Mouse (Mus musculus) forebrain, embryonic 12.5 days (tissue): ENCODE data around the gene Trip11. TPM values are rescaled to one million over a fixed set of nuclear protein-coding genes. Genes with fewer than 3 reads are reported as not detected.

Experiments used
- ATAC-seq: fragments of 200-750 bp; cut with Nextera tagmentation; 2 replicates; pipeline ENCODE4 v1.8.0; 2017; ENCODE audit warnings: moderate TSS enrichment; ENCODE audit not compliant: low FRiP score
- H3K27ac ChIP-seq: fragments of 300-500 bp; sonication (generic); 2 replicates; pipeline ENCODE4 v1.5.1; 2016; ENCODE audit warnings: mild to moderate bottlenecking
- H3K27me3 ChIP-seq: fragments of 300-500 bp; sonication (generic); 2 replicates; pipeline ENCODE4 v1.6.1; 2016; ENCODE audit warnings: mild to moderate bottlenecking
- H3K36me3 ChIP-seq: fragments of 300-500 bp; sonication (generic); replicated peaks from 2 replicates; pipeline ENCODE4 v1.6.1; 2016; ENCODE audit warnings: mild to moderate bottlenecking
- H3K4me1 ChIP-seq: fragments of 300-500 bp; sonication (generic); 2 replicates; pipeline ENCODE4 v1.6.1; 2016
- H3K4me2 ChIP-seq: fragments of 300-500 bp; sonication (generic); 2 replicates; pipeline ENCODE4 v1.6.1; 2016; ENCODE audit warnings: mild to moderate bottlenecking, moderate library complexity
- H3K4me3 ChIP-seq: fragments of 300-500 bp; sonication (generic); replicated peaks from 2 replicates; pipeline ENCODE4 v1.5.1; 2016; ENCODE audit warnings: mild to moderate bottlenecking
- H3K9ac ChIP-seq: fragments of 300-500 bp; sonication (generic); 2 replicates; pipeline ENCODE4 v1.6.1; 2016; ENCODE audit warnings: mild to moderate bottlenecking
- H3K9me3 ChIP-seq: fragments of 300-500 bp; sonication (generic); 2 replicates; pipeline ENCODE4 v1.6.1; 2016
- WGBS: fragments of 180-500 bp; shearing (Covaris S2); methylation state at CpG from one replicate; pipeline ENCODE4 v1.1.7; 2016; 5-methylcytosine and 5-hydroxymethylcytosine counted together
- polyA plus RNA-seq: library from polyadenylated mRNA; unstranded; fragments of >200 nt; fragmentation: Nextera tagmentation; extraction: Ambion mirVana; gene quantifications from 2 replicates; pipeline ENCODE4 v1.2.1, GENCODE M21; 2016

Gene Trip11
- polyA plus RNA-seq, 1 experiment from 2014 or later, result 22.5 TPM

DNA sequence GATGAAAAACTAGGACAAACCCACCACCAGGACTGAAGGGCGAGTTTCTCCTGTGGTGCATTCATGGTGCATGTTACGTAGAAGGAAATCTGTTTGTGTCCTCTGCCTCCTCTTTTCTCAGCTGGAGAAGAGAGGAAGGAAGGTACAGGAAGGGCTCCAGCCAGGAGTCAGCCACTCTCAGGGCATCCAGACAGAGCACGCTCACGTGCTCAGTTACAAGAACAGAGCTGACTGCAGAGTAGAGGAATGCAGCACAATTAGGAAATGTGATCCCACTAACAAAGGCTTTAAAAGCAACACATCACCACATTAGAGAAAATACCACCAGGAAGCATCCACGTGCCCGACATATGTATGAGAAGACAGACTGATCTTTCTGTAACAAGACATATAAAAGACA, 9.2 kb upstream of the Trip11 start:
- Histone ChIP-seq H3K36me3 (peaks cover 44% of the 10 kb centered on the region), H3K9me3 (no peaks in the 10 kb centered on the region), H3K4me2 (no peak overlapping the region), H3K9ac (no peak overlapping the region), H3K4me3 (no peak overlapping the region), H3K4me1 (no peaks in the 10 kb centered on the region), H3K27me3 (no peaks in the 10 kb centered on the region), H3K27ac (no peak overlapping the region)
- WGBS, result 87% methylated on average over 6 of the region's 6 CpGs
- ATAC-seq, result no peak

DNA sequence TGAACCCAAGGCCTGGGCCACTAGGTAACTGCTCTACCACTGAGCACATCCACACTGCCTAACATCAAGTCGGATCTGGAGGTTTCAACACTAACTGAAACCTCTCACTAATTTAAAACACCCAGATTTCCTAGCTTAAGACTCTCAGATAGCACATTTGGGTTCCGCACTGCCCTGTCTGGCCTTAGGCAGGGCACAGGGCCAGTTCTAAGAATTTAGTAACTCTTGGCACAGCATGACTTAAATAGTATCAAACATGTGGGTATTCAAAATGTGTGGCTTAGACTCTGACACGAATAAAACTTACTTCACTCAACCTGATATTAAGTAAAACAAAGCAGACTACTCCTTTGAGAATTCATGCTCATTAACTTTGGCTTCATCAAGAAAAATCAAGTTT, 6.8 kb upstream of the Trip11 start:
- H3K9ac ChIP-seq, result no peak overlapping the region
- no peaks in the 10 kb centered on the region for H3K9me3 ChIP-seq
- no peaks in the 10 kb centered on the region for H3K4me1 ChIP-seq
- WGBS, result 95% methylated on average over 3 of the region's 3 CpGs
- no peaks in the 10 kb centered on the region for H3K27me3 ChIP-seq
- ATAC-seq, result no peak
- H3K27ac ChIP-seq, result no peak overlapping the region
- peaks cover 27% of the 10 kb centered on the region for H3K36me3 ChIP-seq
- no peak overlapping the region for H3K4me3 ChIP-seq
- H3K4me2 ChIP-seq, result no peak overlapping the region

DNA sequence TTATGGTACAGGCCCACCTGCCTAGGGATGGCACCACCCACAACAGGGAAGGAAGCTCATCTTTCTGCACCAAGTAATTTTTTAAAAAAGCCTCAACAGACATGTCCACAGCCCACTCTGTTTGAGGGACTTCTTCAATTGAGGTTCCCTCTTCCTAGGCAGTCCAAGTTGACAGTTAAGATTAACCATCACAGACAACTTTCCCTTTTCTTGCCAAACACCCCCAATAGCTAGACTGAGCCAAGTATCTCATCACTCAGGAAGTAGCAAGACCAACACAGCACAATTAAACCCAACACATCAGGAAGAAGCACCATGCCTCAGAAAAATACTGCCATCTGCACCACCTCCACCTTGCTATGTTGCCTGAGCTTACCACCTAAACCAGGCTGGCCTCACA, 4.1 kb upstream of the Trip11 start:
- no peaks in the 10 kb centered on the region for H3K27me3 ChIP-seq
- H3K4me1 ChIP-seq, result peaks cover 7% of the 10 kb centered on the region; the same call in 1 of the 2 replicates
- no peak overlapping the region for H3K4me2 ChIP-seq
- H3K27ac ChIP-seq, result no peak overlapping the region
- no peak for ATAC-seq
- H3K9me3 ChIP-seq, result no peaks in the 10 kb centered on the region
- no peak overlapping the region for H3K9ac ChIP-seq
- no peak overlapping the region for H3K4me3 ChIP-seq
- H3K36me3 ChIP-seq, result peaks cover 4% of the 10 kb centered on the region

DNA sequence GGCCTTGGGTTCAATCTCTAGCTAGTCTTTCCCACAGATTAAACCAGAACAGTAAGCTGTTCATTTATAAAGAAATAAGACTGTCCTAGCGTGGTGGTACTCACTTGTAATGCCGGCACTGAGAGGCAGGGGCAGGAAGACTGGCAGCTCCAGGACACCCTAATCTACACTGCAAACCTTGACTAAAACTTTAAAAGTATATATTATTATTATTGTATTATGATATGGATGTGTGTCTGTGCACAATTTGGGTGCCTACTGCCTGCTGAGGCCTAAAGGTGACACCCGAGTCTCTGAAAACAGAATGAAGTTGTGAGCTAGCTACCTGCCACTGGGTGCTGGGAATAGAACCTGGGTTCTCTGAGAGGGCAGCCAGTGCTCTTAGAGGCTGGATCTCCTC, 1.7 kb downstream of the Trip11 start:
- peaks cover 13% of the 10 kb centered on the region for H3K36me3 ChIP-seq
- H3K9me3 ChIP-seq, result no peaks in the 10 kb centered on the region
- no peak overlapping the region for H3K27ac ChIP-seq
- H3K9ac ChIP-seq, result no peak overlapping the region
- H3K4me3 ChIP-seq, result peak overlapping the region; percentile 70; the same call in 1 of the 2 replicates
- no peak for ATAC-seq
- WGBS, result 88% methylated on average over 3 of the region's 3 CpGs
- peak overlapping the region; percentile 78 for H3K4me2 ChIP-seq
- no peaks in the 10 kb centered on the region for H3K27me3 ChIP-seq
- H3K4me1 ChIP-seq, result peaks cover 18% of the 10 kb centered on the region

DNA sequence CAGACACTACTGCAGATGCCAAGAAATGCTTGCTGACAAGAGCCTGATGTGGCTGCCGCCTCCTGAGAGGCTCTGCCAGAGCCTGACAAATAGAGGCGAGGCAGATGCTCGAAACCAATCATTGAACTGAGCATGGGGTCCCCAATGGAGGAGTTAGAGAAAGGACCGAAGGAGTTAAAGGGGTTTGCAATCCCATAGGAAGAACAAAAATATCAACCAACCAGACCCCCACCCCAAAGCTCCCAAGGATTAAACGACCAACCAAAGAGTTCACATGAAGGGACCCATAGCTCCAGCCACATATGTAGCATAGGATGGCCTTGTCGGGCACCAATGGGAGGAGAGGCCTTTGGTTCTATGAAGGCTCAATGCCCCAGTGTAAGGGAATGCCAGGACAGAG, 2.7 kb downstream of the Trip11 start:
- H3K4me2 ChIP-seq, result no peak overlapping the region
- no peak for ATAC-seq
- no peaks in the 10 kb centered on the region for H3K9me3 ChIP-seq
- H3K9ac ChIP-seq, result no peak overlapping the region
- WGBS, result 89% methylated on average over 6 of the region's 6 CpGs
- H3K27me3 ChIP-seq, result no peaks in the 10 kb centered on the region
- no peak overlapping the region for H3K27ac ChIP-seq
- peaks cover 18% of the 10 kb centered on the region for H3K4me1 ChIP-seq
- H3K4me3 ChIP-seq, result no peak overlapping the region
- peaks cover 19% of the 10 kb centered on the region for H3K36me3 ChIP-seq

DNA sequence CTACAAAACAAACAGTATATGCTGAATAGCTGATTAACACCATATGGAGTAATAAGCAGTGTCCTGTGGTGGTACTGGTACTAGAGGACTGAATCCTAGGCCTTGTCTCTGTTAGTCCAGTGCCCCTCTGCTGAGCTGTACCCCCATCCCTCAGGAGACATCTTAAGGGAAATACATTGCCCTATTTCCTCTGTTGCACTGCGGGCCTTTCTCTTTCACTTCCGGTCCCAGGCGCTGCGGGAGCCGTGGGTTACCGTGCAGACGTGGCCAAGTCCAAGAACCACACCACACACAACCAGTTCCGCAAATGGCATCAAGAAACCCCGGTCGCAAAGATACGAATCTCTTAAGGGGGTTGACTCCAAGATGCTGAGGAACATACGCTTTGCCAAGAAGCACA, 7.2 kb downstream of the Trip11 start:
- Histone ChIP-seq H3K9me3 (no peaks in the 10 kb centered on the region), H3K4me3 (no peak overlapping the region), H3K27me3 (no peaks in the 10 kb centered on the region), H3K9ac (no peak overlapping the region), H3K4me1 (no peaks in the 10 kb centered on the region), H3K4me2 (no peak overlapping the region), H3K27ac (no peak overlapping the region), H3K36me3 (peaks cover 27% of the 10 kb centered on the region)
- ATAC-seq, result no peak
- WGBS, result 95% methylated on average over 12 of the region's 12 CpGs

DNA sequence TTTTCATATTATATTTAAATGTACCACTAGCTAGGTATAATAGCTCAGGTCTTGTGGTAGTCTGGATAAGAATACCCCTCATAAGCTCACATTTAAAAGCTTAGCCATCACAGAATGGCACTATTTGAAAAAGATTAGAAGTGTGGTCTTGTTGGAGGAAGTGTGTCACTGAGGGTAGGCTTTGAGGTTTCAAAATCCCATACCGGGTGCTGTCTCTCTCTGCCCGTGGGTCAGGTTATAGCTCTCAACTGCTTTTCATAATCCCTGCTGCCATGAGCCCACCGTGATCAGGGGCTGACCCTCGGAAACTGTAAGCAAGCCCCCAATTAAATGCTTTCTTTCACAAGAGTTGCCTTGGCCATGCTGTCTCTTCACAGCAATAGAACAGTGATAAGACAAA, 8.2 kb downstream of the Trip11 start:
- ATAC-seq, result no peak
- Histone ChIP-seq H3K9me3 (no peaks in the 10 kb centered on the region), H3K4me2 (no peak overlapping the region), H3K9ac (no peak overlapping the region), H3K4me1 (no peaks in the 10 kb centered on the region), H3K4me3 (no peak overlapping the region), H3K27me3 (no peaks in the 10 kb centered on the region), H3K27ac (no peak overlapping the region), H3K36me3 (peaks cover 27% of the 10 kb centered on the region)
- 86% methylated on average over 4 of the region's 4 CpGs for WGBS

DNA sequence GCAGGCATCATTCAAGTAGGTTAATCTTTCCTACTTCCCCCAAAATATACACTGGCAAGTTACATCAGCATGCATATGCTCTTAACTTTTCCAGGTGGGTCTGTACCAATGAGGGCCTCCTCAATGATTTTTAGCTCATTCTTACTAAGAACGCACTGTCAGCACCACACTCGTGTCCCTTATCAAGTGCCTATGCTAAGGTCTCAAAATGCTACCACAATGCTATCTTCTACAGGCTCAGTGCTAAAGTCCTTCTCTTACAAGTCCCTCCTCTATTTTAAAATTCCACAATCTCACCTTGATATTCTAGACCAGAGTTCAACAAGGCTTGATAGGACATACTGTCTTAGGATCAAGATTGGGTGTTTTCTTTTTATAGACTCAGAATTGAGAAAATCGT, 8.9 kb downstream of the Trip11 start:
- 91% methylated on average over 3 of the region's 3 CpGs for WGBS
- Histone ChIP-seq H3K27ac (no peak overlapping the region), H3K9ac (no peak overlapping the region), H3K4me1 (no peaks in the 10 kb centered on the region), H3K9me3 (no peaks in the 10 kb centered on the region), H3K36me3 (peaks cover 25% of the 10 kb centered on the region), H3K4me3 (no peak overlapping the region), H3K27me3 (no peaks in the 10 kb centered on the region), H3K4me2 (no peak overlapping the region)
- no peak for ATAC-seq

DNA sequence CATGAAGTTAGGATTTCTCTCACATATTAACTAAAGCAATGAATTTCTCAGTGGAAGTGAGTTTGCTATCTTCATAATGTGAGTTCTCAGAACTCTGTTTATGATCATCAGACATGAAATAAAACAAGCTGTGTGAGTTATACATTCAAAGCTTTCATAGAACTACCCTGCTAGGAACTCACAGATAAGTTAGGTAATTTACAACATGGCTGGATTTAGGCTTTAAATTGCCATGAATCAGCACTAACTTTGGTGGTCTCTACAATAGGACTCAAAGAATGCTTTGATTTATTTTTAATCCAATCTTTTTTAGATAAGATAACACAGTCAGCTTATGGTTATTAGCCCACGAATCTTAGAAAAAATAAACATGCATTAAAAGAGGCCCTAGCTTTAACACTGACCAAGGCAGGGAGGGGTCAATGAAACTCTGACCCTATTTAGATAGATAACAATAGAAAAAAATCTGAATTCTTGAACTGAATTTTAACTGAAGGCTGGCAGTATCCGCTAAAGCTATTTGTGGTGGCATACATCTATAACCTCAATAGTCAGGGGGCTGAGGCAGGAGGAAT, 13.3 kb downstream of the Trip11 start:
- H3K9me3 ChIP-seq, result no peaks in the 10 kb centered on the region
- no peaks in the 10 kb centered on the region for H3K27me3 ChIP-seq
- H3K4me1 ChIP-seq, result no peaks in the 10 kb centered on the region
- no peak overlapping the region for H3K27ac ChIP-seq
- 0 out of 2 replicates have a peak, but pooled peaks cover 9% of the 10 kb centered on the region for H3K36me3 ChIP-seq
- WGBS, result 89% methylated on average over 2 of the region's 2 CpGs
- H3K9ac ChIP-seq, result no peak overlapping the region
- no peak overlapping the region for H3K4me2 ChIP-seq
- H3K4me3 ChIP-seq, result no peak overlapping the region
- ATAC-seq, result no peak

DNA sequence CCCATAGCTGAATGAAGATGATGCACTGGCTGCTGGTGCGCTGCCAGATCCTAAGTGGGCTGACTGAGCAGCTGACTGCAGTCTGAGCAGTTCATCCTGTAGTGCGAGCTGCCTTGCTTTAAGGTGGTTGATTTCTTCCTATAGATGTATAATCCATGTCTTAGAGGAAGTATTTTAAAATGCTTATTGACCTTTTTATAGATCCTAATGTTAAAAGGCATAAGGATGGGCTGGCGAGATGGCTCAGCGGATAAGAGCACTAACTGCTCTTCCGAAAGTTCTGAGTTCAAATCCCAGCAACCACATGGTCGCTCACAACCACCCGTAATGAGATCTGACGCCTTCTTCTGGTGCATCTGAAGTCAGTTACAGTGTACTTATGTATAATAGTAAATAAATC, 14.1 kb downstream of the Trip11 start:
- Histone ChIP-seq H3K27ac (no peak overlapping the region), H3K9ac (no peak overlapping the region), H3K9me3 (no peaks in the 10 kb centered on the region), H3K27me3 (no peaks in the 10 kb centered on the region), H3K4me3 (no peak overlapping the region), H3K4me2 (no peak overlapping the region), H3K36me3 (peaks cover 15% of the 10 kb centered on the region), H3K4me1 (no peaks in the 10 kb centered on the region)
- 99% methylated on average over 8 of the region's 8 CpGs for WGBS
- no peak for ATAC-seq

DNA sequence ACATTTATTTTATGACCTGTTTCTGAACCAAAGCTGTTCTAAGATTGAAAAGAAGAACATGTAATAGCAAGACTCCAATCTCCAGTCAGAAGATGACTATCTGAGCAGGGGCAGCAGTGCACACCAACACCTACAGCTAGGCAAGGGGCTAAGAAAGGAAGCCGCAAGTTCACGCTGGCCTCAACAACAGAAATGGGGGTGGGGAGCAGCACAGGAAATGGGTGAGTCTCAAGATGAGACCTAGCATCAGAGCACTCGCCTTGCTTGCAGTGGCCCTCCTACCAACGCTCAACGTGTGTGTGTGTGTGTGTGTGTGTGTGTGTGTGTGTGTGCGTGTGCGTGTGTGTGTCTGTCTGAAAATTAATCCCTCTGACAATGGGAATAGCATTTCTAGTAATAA, 16.0 kb downstream of the Trip11 start:
- H3K27me3 ChIP-seq, result no peaks in the 10 kb centered on the region
- ATAC-seq, result no peak
- no peaks in the 10 kb centered on the region for H3K9me3 ChIP-seq
- no peak overlapping the region for H3K27ac ChIP-seq
- 88% methylated on average over 7 of the region's 7 CpGs for WGBS
- H3K36me3 ChIP-seq, result peaks cover 23% of the 10 kb centered on the region
- no peak overlapping the region for H3K9ac ChIP-seq
- H3K4me3 ChIP-seq, result no peak overlapping the region
- no peaks in the 10 kb centered on the region for H3K4me1 ChIP-seq
- no peak overlapping the region for H3K4me2 ChIP-seq

DNA sequence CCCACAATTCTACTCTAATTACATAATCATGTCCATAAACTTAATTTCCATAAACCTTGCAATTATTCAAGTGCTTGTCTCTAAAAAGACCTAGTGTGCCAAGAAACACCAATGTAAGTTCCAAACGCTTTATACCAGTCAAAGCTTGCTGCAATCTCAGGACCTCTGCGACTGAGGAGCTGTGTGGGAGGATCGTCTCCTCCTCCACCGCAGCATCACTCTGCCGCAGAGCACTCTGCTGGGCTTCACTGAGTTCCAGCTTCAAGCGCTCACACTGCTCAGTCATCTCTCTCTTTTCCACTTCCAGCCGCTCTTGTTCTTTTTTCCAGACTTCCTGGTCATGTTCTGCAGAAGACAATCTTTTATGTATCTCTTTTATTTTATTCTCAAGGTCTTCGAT, 19.8 kb downstream of the Trip11 start:
- Histone ChIP-seq H3K9ac (no peak overlapping the region), H3K36me3 (peaks cover 35% of the 10 kb centered on the region), H3K9me3 (no peaks in the 10 kb centered on the region), H3K27ac (no peak overlapping the region), H3K4me3 (no peak overlapping the region), H3K4me1 (no peaks in the 10 kb centered on the region), H3K27me3 (no peaks in the 10 kb centered on the region), H3K4me2 (no peak overlapping the region)
- no peak for ATAC-seq
- WGBS, result 85% methylated on average over 8 of the region's 8 CpGs

DNA sequence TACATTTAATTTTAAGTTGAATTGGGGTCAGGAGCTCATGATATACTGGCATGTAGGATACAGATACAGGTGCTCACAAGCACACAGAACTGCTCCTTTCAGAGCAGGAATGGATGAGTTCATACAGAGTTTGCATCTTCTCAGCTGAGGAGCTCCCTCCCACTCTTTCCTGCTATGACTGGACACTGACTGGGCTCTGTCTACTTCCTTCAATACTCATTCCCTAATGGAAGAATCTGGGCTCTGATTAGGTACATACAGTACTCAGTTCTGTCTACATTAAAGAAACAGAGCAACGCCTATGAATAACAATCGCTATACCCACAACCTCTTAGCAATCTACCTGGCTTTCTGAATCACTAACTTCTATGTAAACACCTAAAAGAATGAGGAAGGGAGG, 20.2 kb downstream of the Trip11 start:
- no peaks in the 10 kb centered on the region for H3K4me1 ChIP-seq
- no peaks in the 10 kb centered on the region for H3K9me3 ChIP-seq
- H3K36me3 ChIP-seq, result peaks cover 35% of the 10 kb centered on the region
- H3K4me3 ChIP-seq, result no peak overlapping the region
- no peak for ATAC-seq
- no peaks in the 10 kb centered on the region for H3K27me3 ChIP-seq
- no peak overlapping the region for H3K9ac ChIP-seq
- 95% methylated on average over 2 of the region's 2 CpGs for WGBS
- no peak overlapping the region for H3K27ac ChIP-seq
- no peak overlapping the region for H3K4me2 ChIP-seq
